Mouse (Mus musculus) cerebellum, postnatal 14 days (tissue): ENCODE results near the gene Olfr209.
"Not testable (repeated sequence)": the region's sequence is repeated elsewhere in the genome, so short reads cannot be mapped to it uniquely, and the experiment has no call there.

Experiments
- DNase-seq, 2 experiments: peaks; one replicate each; pipeline ENCODE4 v3.0.0; 2021; ENCODE audit warnings: mixed read lengths in 2 of 2

Gene Olfr209

DNA sequence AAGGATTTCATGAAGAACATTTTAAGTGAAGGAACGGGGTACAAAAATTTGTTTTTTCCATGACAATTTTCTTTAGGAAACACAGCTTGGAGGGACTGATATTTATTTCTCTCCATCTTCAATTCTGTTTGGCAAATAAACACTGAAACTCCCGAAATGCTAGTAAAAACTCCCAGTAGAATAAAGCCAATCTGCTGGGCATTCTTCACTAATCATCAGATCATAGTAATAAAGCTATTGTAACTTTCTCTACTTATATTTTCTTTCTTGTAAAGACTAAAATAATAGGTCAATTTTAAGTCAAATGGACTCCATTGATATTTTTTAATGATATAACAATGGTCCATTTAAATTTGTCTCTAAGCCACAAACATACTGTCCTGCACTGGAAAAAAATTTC, at the start of gene Olfr209:
Gene Olfr209 (minus strand): TSS at position 101 of the 400 bp plus-strand sequence.
- no peak for DNase-seq

DNA sequence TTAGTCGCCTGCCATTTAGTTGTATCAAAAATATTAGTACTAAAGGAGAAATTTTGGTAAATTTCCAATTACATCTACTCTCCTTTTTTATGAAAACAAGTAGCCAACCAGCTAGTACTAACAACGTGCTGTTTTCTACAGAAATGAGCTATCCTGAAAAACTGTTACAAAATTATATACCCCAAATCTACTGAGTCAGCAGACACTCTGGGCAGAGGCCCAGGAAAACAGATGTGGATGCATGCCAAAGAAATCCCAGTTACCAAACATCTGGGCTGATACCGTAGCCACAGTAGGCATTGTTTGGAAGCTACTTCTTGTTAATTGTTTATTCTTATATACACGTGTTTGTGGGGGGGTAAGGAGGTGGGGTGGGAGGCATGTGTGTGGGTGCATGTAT, 49.7 kb upstream of the Olfr209 start:
- no peak for DNase-seq

DNA sequence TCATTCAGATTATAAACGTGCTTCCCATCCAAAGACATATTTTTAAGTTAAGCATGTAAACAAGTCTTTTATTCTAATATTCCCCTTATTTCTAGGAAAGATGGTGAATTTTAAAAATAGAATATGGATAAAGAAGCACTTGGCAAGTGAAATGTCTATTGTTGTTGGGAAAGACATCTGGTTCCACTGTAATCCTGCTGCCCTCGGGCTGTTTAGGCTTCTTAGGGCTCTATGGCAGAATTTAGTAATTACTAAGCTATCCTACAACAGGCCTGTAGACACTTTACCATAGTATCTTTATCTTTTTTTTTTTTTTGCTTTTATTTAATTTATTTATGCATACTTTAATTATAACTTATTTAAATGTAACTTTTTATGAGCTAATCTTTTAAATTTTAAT, 46.0 kb upstream of the Olfr209 start:
- no peak for DNase-seq

DNA sequence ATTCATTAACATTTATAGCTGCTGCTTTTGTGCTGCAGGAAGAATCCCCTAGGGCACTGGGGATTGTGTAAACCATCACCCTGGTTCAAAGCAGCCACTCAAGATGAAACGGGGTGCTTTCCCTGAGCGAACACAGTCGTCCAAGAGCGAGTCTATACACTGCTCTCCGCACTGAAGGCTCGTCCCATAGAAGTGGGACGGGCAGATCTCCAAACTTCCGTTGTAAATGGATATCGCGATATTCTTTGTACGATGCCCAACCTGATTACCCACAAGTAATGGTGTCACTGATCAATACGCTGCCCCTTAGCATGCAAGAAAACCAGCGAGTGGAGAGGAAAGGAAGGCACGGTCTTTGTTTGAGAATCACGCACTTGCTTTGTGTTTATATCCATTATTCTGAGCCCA, 45.6 kb upstream of the Olfr209 start:
- DNase-seq: no peak

DNA sequence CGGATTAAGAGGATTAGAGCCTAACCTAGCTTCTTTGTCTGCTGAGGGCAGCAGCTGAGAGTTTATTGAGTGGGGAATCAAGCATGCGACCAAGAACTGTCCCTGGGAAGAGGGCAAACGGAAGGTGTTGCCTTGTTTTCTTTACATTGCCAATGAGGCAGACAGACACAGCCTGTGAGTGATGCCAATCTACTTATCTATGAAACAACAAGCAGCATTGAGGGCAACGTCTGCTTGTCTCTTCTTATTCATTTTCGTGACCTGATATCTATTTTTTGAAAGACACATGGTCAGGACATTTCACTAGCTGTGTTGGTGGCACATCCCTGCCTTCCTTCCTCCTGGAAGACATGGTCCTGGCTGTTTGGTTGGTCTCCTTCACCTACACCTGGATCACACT, 43.2 kb upstream of the Olfr209 start, which contains the start of gene Gabrr3:
Gene Gabrr3 (plus strand): TSS at position 301 of the 400 bp plus-strand sequence.
- DNase-seq: no peak

DNA sequence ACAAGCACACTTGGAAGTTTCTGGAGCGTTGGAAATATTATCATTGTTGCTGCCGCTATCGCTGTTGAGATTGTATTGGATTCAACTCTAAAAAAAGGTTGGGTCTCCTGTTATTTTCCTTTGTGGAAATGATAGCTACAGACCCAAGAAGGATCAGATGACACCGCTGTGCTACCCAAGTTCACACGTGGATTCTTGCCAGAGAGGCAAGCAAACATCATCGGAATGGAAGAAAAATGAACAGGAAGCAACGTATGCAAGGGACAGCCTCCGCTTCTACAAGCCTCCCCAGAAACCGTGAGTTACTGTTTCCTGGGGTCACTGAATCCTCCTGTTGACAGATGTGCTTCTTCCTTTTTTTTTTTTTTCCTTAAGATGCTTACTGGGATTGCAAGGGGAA, 41.0 kb upstream of the Olfr209 start:
- DNase-seq: no peak

DNA sequence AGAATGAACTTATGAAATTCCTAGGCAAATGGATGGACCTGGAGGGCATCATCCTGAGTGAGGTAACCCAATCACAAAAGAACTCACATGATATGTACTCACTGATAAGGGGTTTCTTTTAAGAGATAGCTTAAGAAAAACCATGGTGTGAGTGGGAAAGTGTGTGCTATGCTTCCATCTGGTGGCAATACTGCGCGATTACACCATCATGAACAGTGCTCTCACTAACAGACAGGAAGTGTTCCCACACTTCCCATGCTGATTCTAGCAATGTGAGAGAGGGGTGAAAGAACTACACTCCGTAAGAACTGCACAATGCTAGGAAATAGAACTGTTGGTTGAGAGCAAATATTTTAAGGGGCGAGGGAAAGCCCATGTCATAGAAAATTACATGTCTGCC, 39.9 kb upstream of the Olfr209 start:
- DNase-seq: peak; percentile 28 to 33

DNA sequence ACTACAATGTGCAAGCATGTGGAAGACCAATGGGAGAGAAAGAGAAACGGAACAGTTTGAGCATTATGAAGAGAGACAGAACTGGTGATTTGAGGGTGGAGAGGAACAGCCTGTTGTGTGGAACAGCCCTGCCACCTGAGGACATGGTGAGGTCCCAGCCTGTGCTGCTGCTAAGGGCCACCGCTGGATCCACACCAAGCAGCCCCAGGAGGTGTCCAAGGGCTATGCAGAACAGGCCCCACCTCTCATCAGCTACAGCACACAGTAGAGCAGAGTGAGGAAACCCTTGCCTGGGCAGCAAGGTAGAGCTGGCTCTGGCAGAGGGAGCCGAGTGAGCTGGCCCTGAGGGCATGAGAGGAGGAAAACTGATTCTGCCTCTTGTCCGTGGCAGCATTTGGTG, 38.2 kb upstream of the Olfr209 start:
- DNase-seq: no peak

DNA sequence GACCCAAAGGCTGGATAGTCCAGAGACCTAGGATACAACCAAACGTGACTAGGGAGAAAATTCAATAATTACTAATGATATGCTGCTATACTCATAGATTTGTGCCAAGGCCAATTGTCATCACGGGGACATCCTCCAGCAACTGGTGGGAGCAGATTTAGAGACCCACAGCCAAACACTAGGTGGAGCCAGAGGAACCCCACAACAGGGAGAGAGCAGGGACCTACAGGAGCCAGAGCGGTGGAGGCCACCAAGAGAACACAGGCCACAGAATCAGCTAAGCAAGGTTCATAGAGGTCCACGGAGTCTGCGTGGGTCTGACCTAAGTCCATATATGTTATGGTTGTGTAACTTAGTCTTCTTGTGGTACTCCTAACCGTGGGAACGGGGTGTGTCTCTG, 37.3 kb upstream of the Olfr209 start:
- peak; percentile 7 to 16 for DNase-seq

DNA sequence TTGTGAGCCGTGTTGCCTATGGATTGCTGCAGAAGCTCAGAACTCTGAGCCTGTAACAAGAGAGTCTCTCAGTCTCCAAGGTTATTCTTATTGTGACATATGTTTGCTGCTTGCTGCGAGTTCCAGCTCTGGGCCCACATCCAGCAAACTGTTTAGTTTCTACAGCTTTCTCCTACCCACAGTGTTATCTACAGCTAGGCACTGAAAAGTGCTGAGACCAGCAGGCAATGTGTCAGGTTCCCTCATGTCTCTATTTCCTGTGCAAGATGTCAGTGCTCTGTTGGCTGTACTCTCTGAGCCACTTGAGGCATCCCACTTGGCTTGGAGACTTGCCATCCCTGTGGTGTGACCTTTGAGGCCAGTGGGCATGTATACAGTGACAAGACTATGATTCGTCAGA, 29.5 kb upstream of the Olfr209 start:
- peak; percentile 40 to 46 for DNase-seq

DNA sequence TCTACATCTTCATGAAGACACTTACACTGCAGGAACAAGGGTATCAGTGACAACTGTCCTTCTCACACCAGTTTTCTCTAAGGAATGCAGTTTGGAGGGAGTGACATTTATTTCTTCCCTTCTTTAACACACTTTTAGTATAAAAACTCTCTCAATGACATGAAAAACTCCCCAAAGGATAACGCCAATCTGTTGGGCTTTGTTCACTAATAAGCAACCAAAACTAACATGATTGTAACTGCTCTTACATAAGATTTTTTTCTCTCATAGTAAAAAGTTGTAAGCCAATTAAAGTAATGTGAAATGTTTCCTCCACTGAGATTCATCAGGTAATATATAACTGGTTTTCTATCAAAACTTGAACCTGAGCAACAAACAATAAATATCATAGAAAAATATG, 14.6 kb downstream of the Olfr209 start, which contains the start of gene Olfr206:
Gene Olfr206 (minus strand): TSS at position 101 of the 400 bp plus-strand sequence.
- no peak for DNase-seq

DNA sequence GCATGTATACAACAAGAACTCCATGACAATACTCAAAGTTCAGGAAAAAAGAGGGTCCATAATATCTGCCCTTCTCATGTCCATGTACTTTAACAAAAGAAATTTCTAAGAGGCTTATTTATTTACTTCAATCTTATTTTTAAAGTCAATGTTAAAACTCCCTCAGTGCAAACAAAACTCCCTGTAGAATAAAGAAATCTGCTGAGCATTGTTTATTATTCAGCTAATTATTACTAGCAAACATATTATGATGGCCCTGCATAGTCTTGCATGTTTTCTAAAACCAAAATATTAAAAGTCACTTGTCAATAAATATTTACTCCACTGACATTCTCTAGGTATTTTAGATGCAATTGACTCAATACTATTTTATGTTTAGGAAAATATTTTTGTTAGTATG, 32.8 kb downstream of the Olfr209 start, which contains the start of gene Olfr205:
Gene Olfr205 (minus strand): TSS at position 101 of the 400 bp plus-strand sequence.
- DNase-seq: no peak

DNA sequence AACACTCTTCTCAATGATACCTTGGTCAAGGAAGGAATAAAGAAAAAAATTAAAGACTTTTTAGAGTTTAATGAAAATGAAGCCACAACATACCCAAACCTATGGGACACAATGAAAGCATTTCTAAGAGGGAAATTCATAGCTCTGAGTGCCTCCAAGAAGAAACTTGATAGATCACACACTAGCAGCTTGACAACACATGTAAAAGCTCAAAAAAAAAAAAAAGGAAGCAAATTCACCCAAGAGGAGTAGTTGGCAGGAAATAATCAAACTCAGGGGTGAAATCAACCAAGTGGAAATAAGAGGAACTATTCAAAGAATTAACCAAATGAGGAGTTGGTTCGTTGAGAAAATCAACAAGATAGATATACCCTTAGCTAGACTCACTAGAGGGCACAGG, 40.5 kb downstream of the Olfr209 start:
- not testable (repeated sequence) for DNase-seq

DNA sequence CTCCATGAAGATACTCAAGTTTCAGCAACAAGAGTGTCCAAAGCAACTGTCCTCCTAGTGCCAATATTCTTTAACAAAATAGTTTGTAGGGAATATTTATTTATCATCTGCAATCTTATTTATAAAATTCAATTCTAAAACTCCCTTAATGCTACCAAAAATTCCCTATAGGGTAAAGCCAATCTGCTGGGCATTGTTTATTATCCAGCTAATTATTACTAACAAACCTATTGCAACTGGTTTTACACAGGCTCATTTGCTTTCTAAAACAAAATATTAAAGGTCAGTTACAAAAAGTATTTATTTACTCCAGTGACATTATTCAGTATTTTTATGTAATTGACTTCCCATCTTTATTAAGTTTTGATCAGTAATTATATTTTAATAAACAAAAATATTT, 45.6 kb downstream of the Olfr209 start, which contains the start of gene Olfr204:
Gene Olfr204 (minus strand): TSS at position 101 of the 400 bp plus-strand sequence.
- no peak for DNase-seq
